Mouse (Mus musculus) CH12.LX (cell line): Measurements from ENCODE around the gene Amotl1.

Source experiments
- CHD1 ChIP-seq: IDR thresholded peaks from 2 replicates; pipeline ENCODE4 v1.6.1; 2012; ENCODE audit warnings: low read depth, low read length, improper control_type of control experiment, inconsistent platforms
- CTCF ChIP-seq, 2 experiments: IDR thresholded peaks in 1 of 2; conservative IDR thresholded peaks in 1 of 2; 2 replicates each; pipeline ENCODE4 v1.5.1; 2011 to 2012; ENCODE audit warnings: low read depth in 2 of 2, low read length in 2 of 2, improper control_type of control experiment in 1 of 2, inconsistent platforms in 1 of 2, mild to moderate bottlenecking in 1 of 2, moderate library complexity in 1 of 2
- EP300 ChIP-seq: IDR thresholded peaks from 2 replicates; pipeline ENCODE4 v1.6.1; 2011; ENCODE audit warnings: low read length, improper control_type of control experiment
- GABPA ChIP-seq: IDR thresholded peaks from 2 replicates; pipeline ENCODE4 v1.6.1; 2012; ENCODE audit warnings: low read depth, low read length, improper control_type of control experiment, inconsistent platforms; ENCODE audit not compliant: insufficient replicate concordance
- MAX ChIP-seq: IDR thresholded peaks from 2 replicates; pipeline ENCODE4 v1.6.1; 2011; ENCODE audit warnings: low read length, improper control_type of control experiment
- MEF2A ChIP-seq: IDR thresholded peaks from 2 replicates; pipeline ENCODE4 v1.6.1; 2014; ENCODE audit warnings: low read depth, mild to moderate bottlenecking, inconsistent platforms, low read length, improper control_type of control experiment, borderline replicate concordance
- MYC ChIP-seq: IDR thresholded peaks from 2 replicates; pipeline ENCODE4 v1.6.1; 2011; ENCODE audit warnings: low read depth, mild to moderate bottlenecking, improper control_type of control experiment, low read length
- NELFE ChIP-seq: IDR thresholded peaks from 2 replicates; pipeline ENCODE4 v1.6.1; 2011; ENCODE audit warnings: low read depth, low read length, improper control_type of control experiment
- POLR2A ChIP-seq: IDR thresholded peaks from 2 replicates; pipeline ENCODE4 v1.6.1; 2011; ENCODE audit warnings: low read depth, mild to moderate bottlenecking, improper control_type of control experiment, low read length
- RAD21 ChIP-seq: IDR thresholded peaks from 2 replicates; pipeline ENCODE4 v1.6.1; 2011; ENCODE audit warnings: low read depth, mild to moderate bottlenecking, low read length, improper control_type of control experiment, moderate library complexity
- RCOR1 ChIP-seq: conservative IDR thresholded peaks from 2 replicates; pipeline ENCODE4 v1.6.1; 2012; ENCODE audit warnings: low read depth, mild to moderate bottlenecking, inconsistent platforms, low read length, improper control_type of control experiment
- UBTF ChIP-seq: IDR thresholded peaks from 2 replicates; pipeline ENCODE4 v1.6.1; 2012; ENCODE audit warnings: low read depth, mild to moderate bottlenecking, inconsistent platforms, low read length, improper control_type of control experiment, moderate library complexity
- ZNF384 ChIP-seq: IDR thresholded peaks from 2 replicates; pipeline ENCODE4 v1.6.1; 2012; ENCODE audit warnings: low read depth, low read length, improper control_type of control experiment, inconsistent platforms

- TF ChIP-seq CTCF (conservative IDR thresholded peaks at IDR 0.05 in 1 of 2, IDR thresholded peaks at IDR 0.05 in 1 of 2; ENCODE audit: low read depth in 2 of 2, low read length in 2 of 2) (no peak), CHD1 (no peak), MEF2A (no peak), MAX (no peak), RAD21 (no peak), MYC (no peak), EP300 (no peak), GABPA (no peak), NELFE (no peak), POLR2A (no peak), ZNF384 (no peak), UBTF (no peak), RCOR1 (no peak)
These were observed 112.6 kb downstream of the Amotl1 start for GRCm38 (mm10) chr9:14532283-14532682.
